In genomic region chr8:57113915-57114314, GRCm38 (mm10) we compare ENCODE assay signal across 27 mouse cellular contexts.
A peak's percentile ranks its signal among the peaks of the same experiment; 100 is the strongest.
DNase-seq lines count a peak whose midpoint lies in the region; ATAC-seq and TF ChIP-seq lines count a peak whose summit lies in the region.
"Had no signal": no experiment of that assay in that cellular context is flagged by ENCODE, and none has a peak within 500 bp of the region (broad histone marks: within the 10 kb centered on the region; RNA-seq: fewer than 3 reads in every experiment).

No protein-coding gene starts in this region.

- H3K4me2 ChIP-seq in kidney, embryonic 15.5 days: no peak overlapping the region
- H3K4me2 ChIP-seq in CH12.LX (ENCODE audit: insufficient read depth, low read depth, poor library complexity, severe bottlenecking): peak overlapping the region; percentile 6; the same call in 1 of the 2 replicates
- no peak overlapping the region for H3K4me2 ChIP-seq in stomach, embryonic 15.5 days
- H3K4me2 ChIP-seq: forebrain, embryonic 13.5 days; heart, embryonic 12.5 days; heart, embryonic 15.5 days; hindbrain, embryonic 13.5 days had no signal

- 26% methylated on average over 2 of the region's 2 CpGs for WGBS in kidney, embryonic 15.5 days
- WGBS in limb, embryonic 10.5 days: 50% methylated on average over 2 of the region's 2 CpGs
- WGBS in stomach, embryonic 15.5 days: 26% methylated on average over 2 of the region's 2 CpGs

- H3K27ac ChIP-seq in kidney, embryonic 15.5 days: 0 out of 2 replicates have a peak overlapping the region, but pooled peaks have one; percentile 13
- H3K27ac ChIP-seq in CH12.LX (ENCODE audit: insufficient read depth, low read depth): no peak overlapping the region
- peak overlapping the region; percentile 62; the same call in 1 of the 2 replicates for H3K27ac ChIP-seq in limb, embryonic 10.5 days
- H3K27ac ChIP-seq in stomach, embryonic 15.5 days: 0 out of 2 replicates have a peak overlapping the region, but pooled peaks have one; percentile 51
- H3K27ac ChIP-seq: forebrain, embryonic 10.5 days; forebrain, embryonic 13.5 days; gastrocnemius, adult 2 months; heart, embryonic 15.5 days; hindbrain, embryonic 10.5 days; hindbrain, embryonic 13.5 days had no signal

- no peak overlapping the region for H3K4me3 ChIP-seq in kidney, embryonic 15.5 days (replicated peaks)
- no peak overlapping the region for H3K4me3 ChIP-seq in CH12.LX (replicated peaks in 1 of 3; ENCODE audit: low read depth in 2 of 3, low read length in 2 of 3, poor library complexity in 1 of 3)
- no peak overlapping the region for H3K4me3 ChIP-seq in limb, embryonic 10.5 days
- H3K4me3 ChIP-seq in stomach, embryonic 15.5 days (replicated peaks): no peak overlapping the region
- H3K4me3 ChIP-seq: forebrain, embryonic 10.5 days; forebrain, embryonic 13.5 days; gastrocnemius, adult 2 months; heart, embryonic 12.5 days; heart, embryonic 15.5 days; hindbrain, embryonic 10.5 days; hindbrain, embryonic 13.5 days had no signal

- dilution Hi-C loops in CH12.LX (cut with MboI; ENCODE audit: extremely low pct_ligation_motif_present, extremely low pct_unique_long_range_greater_than_20kb, low sequenced_read_pairs): no loop called here

- no peak for TF ChIP-seq POLR2A in CH12.LX (IDR thresholded peaks at IDR 0.05; ENCODE audit: low read depth, low read length)

- TF ChIP-seq CTCF in CH12.LX (conservative IDR thresholded peaks at IDR 0.05 in 1 of 2, IDR thresholded peaks at IDR 0.05 in 1 of 2; ENCODE audit: low read depth in 2 of 2, low read length in 2 of 2): no peak

- H3K9me3 ChIP-seq in kidney, embryonic 15.5 days (replicated peaks): no peaks in the 10 kb centered on the region
- peaks cover 2% of the 10 kb centered on the region for H3K9me3 ChIP-seq in CH12.LX (replicated peaks; ENCODE audit: low read length)
- no peaks in the 10 kb centered on the region; the same call in 1 of the 2 replicates for H3K9me3 ChIP-seq in limb, embryonic 10.5 days (replicated peaks)
- H3K9me3 ChIP-seq in stomach, embryonic 15.5 days: no peaks in the 10 kb centered on the region
- H3K9me3 ChIP-seq: forebrain, embryonic 13.5 days had no signal

- H3K27me3 ChIP-seq in kidney, embryonic 15.5 days: no peaks in the 10 kb centered on the region
- H3K27me3 ChIP-seq in CH12.LX (replicated peaks): no peaks in the 10 kb centered on the region
- H3K27me3 ChIP-seq in limb, embryonic 10.5 days (ENCODE audit: low read depth, poor library complexity, severe bottlenecking): no peaks in the 10 kb centered on the region
- no peaks in the 10 kb centered on the region for H3K27me3 ChIP-seq in stomach, embryonic 15.5 days (replicated peaks)
- H3K27me3 ChIP-seq: forebrain, embryonic 13.5 days; heart, embryonic 12.5 days; heart, embryonic 15.5 days; hindbrain, embryonic 13.5 days had no signal

- no peak overlapping the region for H3K9ac ChIP-seq in kidney, embryonic 15.5 days
- no peak overlapping the region for H3K9ac ChIP-seq in CH12.LX (ENCODE audit: insufficient read depth, low read depth)
- H3K9ac ChIP-seq in stomach, embryonic 15.5 days: no peak overlapping the region
- H3K9ac ChIP-seq: forebrain, embryonic 13.5 days; heart, embryonic 12.5 days; heart, embryonic 15.5 days; hindbrain, embryonic 13.5 days had no signal

- 0 out of 2 replicates have a peak, but pooled peaks have one; percentile 2 for ATAC-seq in kidney, embryonic 15.5 days (replicated peaks; ENCODE audit: low FRiP score)
- ATAC-seq in stomach, embryonic 15.5 days (ENCODE audit: insufficient read depth, low FRiP score, low read depth): peak; percentile 65; the same call in 1 of the 2 replicates
- ATAC-seq: activated CD4-positive, CD25-positive, alpha-beta regulatory T cell, adult 4 months; CD4-positive, CD25-positive, alpha-beta regulatory T cell, adult 4 months; forebrain, embryonic 13.5 days; forebrain, embryonic 16.5 days; hindbrain, embryonic 16.5 days had no signal

- in situ Hi-C loops in CH12.LX (cut with MboI; ENCODE audit: low pct_ligation_motif_present, low pct_unique_long_range_greater_than_20kb, low sequenced_read_pairs): no loop called here

- no peaks in the 10 kb centered on the region for H3K36me3 ChIP-seq in kidney, embryonic 15.5 days
- H3K36me3 ChIP-seq in CH12.LX (replicated peaks in 1 of 2; ENCODE audit: control insufficient read depth in 1 of 2, insufficient read depth in 1 of 2, low read length in 1 of 2): no peaks in the 10 kb centered on the region
- H3K36me3 ChIP-seq in limb, embryonic 10.5 days: no peaks in the 10 kb centered on the region
- no peaks in the 10 kb centered on the region for H3K36me3 ChIP-seq in stomach, embryonic 15.5 days
- H3K36me3 ChIP-seq: forebrain, embryonic 10.5 days; heart, embryonic 15.5 days; hindbrain, embryonic 10.5 days; hindbrain, embryonic 13.5 days had no signal

- H3K79me2 ChIP-seq in CH12.LX (replicated peaks; ENCODE audit: control insufficient read depth, extremely low read depth, insufficient read depth, poor library complexity, severe bottlenecking): no peaks in the 10 kb centered on the region

- DNase-seq in kidney, postnatal 10 days: no peak
- DNase-seq in CH12.LX (ENCODE audit: extremely low read depth): peak; percentile 3
- DNase-seq in limb, embryonic 10.5 days (ENCODE audit: low spot score): no peak
- no peak for DNase-seq in heart, adult 9 months (ENCODE audit: low spot score in 2 of 2)
- no peak for DNase-seq in frontal cortex, adult 2 months (ENCODE audit: extremely low spot score in 1 of 2, low spot score in 1 of 2)
- DNase-seq: adrenal gland, adult 8-10 months; adrenal gland, postnatal 25 days; cerebellum, adult 11-12 months; cerebellum, adult 8-10 months; cerebellum, postnatal 14 days; gastrocnemius, adult 2 months; gastrocnemius, postnatal 14 days; heart, adult 11 months; heart, postnatal 10 days; heart, postnatal 36 days had no signal

- no peak for TF ChIP-seq RAD21 in CH12.LX (IDR thresholded peaks at IDR 0.05; ENCODE audit: low read depth, low read length)

- no peak for TF ChIP-seq EP300 in CH12.LX (IDR thresholded peaks at IDR 0.05; ENCODE audit: low read length)

- H3K4me1 ChIP-seq in kidney, embryonic 15.5 days: no peaks in the 10 kb centered on the region
- peaks cover 0 to 12% of the 10 kb centered on the region in 2 experiments; a peak in 1 of 4 replicates for H3K4me1 ChIP-seq in CH12.LX (ENCODE audit: control insufficient read depth in 1 of 2, insufficient read depth in 2 of 2)
- H3K4me1 ChIP-seq in limb, embryonic 10.5 days: peaks cover 16% of the 10 kb centered on the region; the same call in 1 of the 2 replicates
- H3K4me1 ChIP-seq in stomach, embryonic 15.5 days: no peaks in the 10 kb centered on the region
- H3K4me1 ChIP-seq: forebrain, embryonic 10.5 days; forebrain, embryonic 13.5 days; hindbrain, embryonic 10.5 days; hindbrain, embryonic 13.5 days had no signal

TF ChIP-seq in CH12.LX, 34 proteins besides CTCF, POLR2A, EP300 and RAD21:
- TF ChIP-seq USF1 (IDR thresholded peaks at IDR 0.05; ENCODE audit: low read depth, low read length) (no peak), MEF2A (IDR thresholded peaks at IDR 0.05; ENCODE audit: borderline replicate concordance, low read depth, low read length) (no peak), SIN3A (IDR thresholded peaks at IDR 0.05; ENCODE audit: low read length) (no peak), IRF4 (IDR thresholded peaks at IDR 0.05; ENCODE audit: low read depth, low read length) (no peak), MAX (IDR thresholded peaks at IDR 0.05; ENCODE audit: low read length) (no peak), BHLHE40 (IDR thresholded peaks at IDR 0.05; ENCODE audit: low read depth, low read length) (no peak), USF2 (conservative IDR thresholded peaks at IDR 0.05; ENCODE audit: low read depth, low read length) (no peak), ZNF384 (IDR thresholded peaks at IDR 0.05; ENCODE audit: low read depth, low read length) (no peak), MXI1 (IDR thresholded peaks at IDR 0.05; ENCODE audit: low read depth, low read length) (no peak)
